Mouse (Mus musculus): ENCODE measurements around the gene Tshz2.

DNA sequence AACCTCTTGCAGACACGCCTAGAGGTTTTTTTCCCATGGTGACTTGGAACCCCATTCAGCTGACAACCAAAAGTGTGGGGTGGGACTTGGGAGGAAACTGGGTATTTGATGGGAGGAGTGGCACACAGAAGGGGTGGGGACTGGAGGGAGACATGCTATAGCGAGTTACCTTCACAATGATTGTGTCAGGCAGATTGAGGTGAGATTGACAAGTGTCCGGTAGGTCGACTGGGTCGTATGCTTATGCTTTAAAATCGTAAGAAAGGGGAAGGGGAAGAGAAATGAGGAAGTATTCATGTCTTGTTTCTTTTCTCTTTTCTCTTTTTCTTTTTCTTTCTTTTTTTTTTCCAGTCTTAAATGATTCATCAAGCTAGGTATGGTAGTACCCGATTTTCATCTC is 236.7 kb downstream of the Tshz2 start:
- no peak for TF ChIP-seq CTCF (IDR thresholded peaks at IDR 0.05; ENCODE audit: borderline replicate concordance, extremely low read depth, insufficient read depth, insufficient read length)
- TF ChIP-seq POLR2A (IDR thresholded peaks at IDR 0.05; ENCODE audit: borderline replicate concordance, extremely low read depth, insufficient read depth, insufficient read length, poor library complexity, severe bottlenecking) = no peak
